Mouse (Mus musculus) retina, postnatal 7 days (tissue): ENCODE results near the gene Vps8.

Source experiments
- DNase-seq: peaks from one replicate; pipeline ENCODE4 v3.0.0-alpha.2; 2012; ENCODE audit warnings: low read depth, low spot score

The Vps8 gene

GRCm38 (mm10) chr16:21422645-21423545, at the start of gene Vps8:
Gene Vps8 (plus strand): TSS chr16:21423118.
- peak; percentile 93 for DNase-seq

DNA sequence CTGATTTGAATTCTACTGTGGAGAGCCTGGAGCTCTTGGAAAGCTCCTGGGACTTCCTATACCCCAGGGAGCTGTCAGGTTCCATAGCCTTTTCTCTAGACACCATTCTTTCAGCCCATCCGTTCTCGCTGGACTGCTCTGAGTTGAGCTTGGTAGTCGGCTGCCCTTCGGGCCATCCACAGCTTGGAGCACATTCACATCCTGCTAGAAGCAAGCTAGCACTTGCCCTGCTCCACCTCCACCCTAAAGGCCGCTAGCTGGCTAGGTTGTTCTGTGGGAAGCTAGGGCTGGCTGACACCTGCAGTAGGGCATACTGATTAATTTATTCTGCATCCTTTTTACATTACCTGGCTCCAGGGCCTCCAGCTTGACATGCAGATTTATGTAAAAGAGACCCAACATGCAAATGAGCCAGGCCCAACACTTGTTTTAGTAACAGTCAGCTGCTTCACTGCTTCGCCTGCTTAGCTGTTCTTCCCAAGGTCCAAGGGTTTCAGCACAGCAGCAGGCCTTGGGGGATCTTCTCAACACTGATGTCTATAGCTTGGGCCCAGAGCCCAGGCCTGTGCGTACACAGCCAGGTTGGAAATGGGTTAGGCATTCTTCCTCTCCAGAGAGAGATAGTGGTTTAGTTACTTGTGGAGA, 49.5 kb upstream of the Vps8 start:
- DNase-seq, result no peak

GRCm38 (mm10) chr16:21374067-21374466, 48.9 kb upstream of the Vps8 start:
- DNase-seq, result no peak

- no peak for DNase-seq
Measured at GRCm38 (mm10) chr16:21375147-21375546, 47.8 kb upstream of the Vps8 start.

DNA sequence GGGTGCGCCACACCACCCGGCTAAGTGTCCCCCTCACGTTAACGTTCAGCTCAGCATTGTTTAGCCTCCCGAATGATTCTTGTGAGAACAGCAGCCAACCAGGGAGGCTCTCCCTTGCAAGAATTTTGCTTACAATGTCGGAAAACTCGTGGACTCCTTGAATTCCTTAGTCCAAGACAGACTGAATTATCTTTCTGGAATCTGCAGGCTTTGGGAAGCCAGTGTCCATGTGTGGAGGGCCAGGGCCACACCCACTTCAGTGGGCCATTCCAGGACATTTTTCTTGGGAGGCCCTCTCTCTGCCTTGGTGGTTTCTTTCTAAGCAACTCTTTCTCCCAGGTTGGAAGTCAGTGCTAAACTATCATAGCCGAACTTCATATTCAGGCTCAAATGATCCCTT, 46.6 kb upstream of the Vps8 start:
- no peak for DNase-seq

DNA sequence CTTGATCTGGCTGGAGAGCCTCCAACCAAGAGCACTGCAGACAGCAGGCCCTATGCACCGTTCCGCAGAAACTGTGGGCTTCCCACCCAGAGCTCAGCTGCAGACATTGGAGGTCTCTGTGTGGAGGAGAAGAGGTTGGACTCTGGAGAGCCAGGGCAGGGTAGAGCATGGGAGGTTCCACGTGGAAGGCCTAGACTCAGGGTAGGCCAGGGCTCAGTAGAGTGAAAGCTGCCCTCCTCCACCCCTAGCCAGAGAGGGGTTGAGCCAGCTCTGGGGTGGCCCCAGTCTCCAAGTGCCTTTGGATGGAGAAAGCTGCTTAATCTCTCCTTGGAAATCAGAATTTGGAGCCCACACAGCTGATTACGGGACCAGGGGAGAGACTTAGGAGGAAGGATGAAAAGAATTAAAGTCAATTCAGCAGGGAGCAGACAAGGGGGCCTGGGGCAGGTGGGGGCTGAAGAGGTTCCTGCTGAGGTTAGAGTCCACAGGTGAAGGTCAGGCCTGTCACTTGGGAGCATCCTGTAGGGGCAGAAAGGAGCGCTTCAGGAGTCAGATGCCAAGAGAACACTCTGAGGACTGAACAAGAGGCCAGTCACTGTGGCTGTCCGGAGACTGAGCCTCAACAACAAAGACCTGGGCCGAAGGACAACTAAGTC, 45.8 kb upstream of the Vps8 start:
- no peak for DNase-seq

DNA sequence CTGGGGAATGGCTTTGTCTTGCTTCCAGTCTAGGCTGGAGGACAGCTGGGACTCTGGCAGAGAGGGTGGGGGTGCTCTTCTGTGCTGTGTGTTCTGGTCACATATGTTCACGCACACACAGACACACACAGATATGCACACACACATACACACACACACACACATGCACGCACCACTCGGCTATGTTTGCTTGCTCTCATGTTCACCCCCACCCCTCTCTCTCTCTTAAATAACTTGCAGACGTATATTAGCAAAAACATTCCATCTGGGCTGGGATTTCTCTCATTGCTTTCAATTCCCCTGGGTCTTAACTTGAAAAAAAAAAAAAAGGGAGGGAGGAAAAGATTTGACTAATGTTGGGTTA, 45.3 kb upstream of the Vps8 start:
- DNase-seq, result no peak

DNA sequence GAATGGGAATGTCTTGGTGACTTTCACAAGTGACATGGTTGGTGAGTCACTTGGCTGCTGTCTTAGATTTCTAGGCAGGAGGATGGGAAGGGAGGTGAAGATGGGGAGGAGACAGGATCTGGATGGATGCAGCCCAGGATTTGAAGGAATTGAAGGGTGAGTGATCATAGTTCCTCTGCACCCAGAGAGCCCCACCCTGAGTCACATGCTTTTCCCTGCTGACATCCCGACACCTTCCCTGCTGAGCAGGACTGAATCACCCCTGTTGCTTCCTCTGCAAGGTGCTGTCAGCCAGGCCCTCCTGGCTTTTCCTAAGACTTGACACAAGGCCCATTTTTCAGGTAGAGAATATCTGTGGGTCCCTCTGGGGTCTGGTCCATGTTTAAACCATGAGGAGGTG, 41.4 kb upstream of the Vps8 start:
- no peak for DNase-seq

- no peak for DNase-seq
Measured at GRCm38 (mm10) chr16:21382152-21382911, 40.6 kb upstream of the Vps8 start.

DNA sequence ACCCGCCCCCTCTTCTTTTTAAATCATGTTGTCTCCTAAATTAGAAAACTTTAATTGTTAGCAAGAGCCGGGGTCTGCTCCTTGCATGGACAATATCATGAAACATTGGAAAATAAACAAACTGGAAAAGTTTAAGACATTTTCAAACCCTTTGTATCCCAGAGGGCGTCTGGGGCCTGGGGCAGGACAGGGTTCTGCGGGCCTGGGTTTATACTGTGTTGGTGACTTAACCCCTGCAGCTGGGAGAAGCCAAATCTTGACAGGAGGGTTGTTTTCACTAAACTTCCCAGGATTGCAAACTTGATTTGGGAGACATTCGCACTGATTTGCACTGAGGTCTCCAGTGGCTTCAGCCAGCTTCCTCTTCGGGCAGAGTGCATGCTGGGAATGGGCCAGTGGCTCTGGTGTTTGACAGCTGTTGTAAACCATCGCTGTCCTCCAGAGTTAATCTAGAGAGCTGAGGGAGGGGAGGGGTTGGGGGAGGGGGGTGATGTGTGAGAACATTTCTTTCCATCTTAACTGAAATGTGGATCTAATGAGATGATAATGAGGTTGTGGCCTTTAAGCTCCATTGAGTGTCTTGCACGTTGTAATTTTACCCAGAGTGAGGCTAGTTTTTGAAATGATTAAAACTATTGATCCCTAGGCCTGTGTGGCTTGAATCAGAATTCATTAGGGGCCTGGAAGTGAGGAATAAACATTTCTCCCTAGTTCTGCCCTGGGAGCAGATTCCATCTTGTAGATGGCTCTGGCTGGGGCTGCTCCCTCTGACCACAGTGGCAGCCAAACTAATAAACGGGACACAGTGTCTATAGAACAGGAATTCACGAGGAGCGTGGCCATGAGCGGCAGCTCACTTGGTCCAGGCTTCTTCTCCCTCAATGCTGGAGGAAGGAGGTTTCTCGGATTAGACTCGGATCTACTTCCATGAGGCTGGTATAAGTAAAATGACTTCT, 36.7 kb upstream of the Vps8 start:
- no peak for DNase-seq

- DNase-seq, result no peak
Measured at GRCm38 (mm10) chr16:21389316-21389715, 33.6 kb upstream of the Vps8 start.

- DNase-seq, result no peak
Measured at GRCm38 (mm10) chr16:21390744-21391143, 32.2 kb upstream of the Vps8 start.

DNA sequence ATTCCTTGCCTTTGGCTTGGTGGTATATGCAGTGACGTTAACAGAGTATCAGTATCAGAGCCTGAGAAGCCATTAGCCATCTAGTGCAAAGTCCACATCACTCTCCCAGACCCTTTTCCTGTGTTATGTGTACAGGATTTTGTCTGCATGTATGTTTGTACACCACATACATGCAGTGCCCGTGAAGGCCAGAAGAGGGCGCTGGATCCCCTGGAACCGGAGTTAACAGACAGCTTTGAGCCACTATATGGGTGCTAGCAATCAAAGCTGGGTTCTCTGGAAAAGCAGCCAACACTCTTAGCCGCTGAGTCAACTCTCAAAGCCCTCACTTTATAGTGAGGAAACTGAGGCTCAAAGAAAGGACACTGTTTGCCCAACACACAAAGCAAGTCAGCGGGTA, 30.8 kb upstream of the Vps8 start:
- no peak for DNase-seq

DNA sequence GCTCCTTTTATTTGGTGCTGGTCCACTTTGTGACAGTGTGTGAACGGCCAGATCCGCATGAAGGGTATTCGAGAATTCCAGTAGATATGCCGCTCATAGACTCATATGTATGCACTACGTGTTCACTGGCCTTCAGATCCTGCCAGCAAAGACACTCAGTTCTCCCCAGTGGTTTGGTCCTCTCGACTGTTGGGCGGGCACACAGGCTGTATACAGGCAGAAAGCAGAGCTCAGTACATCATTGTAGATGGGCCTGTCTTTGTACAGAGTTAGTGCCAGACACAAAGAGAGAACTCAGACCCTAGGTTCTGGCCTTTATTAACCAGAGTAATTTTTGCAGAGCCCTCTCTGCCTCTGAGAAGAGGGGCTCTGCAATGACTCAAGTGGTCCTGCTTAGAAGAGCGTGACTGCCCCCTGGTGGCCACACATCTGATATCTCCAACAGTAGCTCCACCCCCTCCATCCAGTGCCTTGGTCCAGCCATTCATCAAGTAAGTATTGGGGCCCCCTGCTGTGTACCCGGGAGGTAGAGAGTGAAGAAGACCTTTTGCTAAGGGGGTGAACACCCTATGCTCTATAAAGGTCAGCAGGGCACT, 30.3 kb upstream of the Vps8 start:
- DNase-seq, result peak; percentile 86

GRCm38 (mm10) chr16:21395546-21395945, 27.4 kb upstream of the Vps8 start:
- DNase-seq, result no peak

DNA sequence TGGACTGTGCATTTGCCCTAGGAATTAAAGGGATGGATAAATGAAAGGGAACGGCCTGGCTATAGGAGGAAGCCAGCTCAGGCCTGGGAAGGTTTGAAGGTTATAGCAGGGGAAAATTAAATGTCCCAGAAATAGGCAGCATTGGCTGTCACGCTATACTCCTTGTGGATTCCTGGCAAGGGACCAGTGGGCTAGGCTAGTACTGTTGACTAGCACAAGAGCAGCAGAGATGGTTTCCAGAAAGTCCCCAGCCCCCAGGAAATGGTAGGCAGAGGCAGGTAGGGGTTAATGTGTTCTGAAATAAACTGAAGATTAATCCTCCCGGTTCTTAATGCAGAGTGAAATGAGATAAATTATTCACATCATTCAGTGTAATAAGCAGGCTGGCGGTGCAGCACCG, 25.2 kb upstream of the Vps8 start:
- no peak for DNase-seq

DNA sequence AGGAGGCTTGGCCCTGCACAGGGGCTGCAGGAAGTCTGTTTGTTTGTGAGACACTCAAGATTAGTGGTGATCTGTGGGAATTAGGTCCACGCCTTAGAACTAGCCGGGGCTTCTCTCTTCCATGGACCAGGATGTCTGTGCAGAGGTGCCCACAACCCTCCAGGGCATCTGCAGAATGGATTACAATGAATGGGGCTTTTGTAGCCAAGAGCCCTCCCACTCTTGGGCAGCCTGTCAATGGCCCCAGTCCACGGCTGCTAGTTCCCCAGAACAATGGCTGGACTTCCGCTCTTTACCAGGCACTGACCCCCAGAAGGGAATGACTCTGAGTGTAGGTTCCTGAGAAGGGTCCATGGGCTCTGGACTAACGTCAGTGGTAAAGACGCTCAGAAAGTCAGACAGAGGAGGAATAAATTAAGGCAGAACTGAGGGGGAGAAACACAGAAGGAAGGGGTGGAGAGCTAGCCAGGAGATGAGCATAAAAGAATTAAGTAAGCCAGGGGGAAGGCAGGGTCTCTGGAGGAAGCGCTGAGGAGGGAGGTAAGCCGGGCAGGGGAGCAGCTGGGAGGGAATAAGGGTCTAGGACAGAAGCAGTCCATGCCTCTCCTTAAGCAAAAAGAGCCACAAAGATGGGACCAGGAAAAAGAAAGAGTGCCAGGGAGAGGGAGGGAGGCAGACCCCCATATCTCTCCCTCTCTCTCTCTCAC, 24.4 kb upstream of the Vps8 start:
- no peak for DNase-seq

DNA sequence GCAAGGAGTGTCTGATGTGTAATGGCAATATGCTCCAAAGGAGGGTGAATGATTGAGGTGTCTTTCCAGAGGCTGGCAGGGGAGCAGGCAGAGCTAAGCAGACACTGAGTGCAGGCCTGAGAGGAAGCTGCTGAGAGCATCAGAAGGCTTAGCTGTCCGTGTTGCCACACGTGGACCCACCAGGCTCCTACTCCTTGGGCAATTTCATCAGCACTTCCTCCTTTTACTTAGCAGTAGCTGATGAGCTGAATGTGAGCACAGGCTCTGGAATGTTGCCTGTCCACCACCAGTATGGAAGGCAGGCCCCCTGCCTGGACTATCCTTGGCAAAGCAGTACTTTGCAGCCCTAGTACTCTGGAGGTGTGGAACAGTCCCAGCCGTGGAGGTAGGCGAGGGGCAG, 23.0 kb upstream of the Vps8 start:
- no peak for DNase-seq

- no peak for DNase-seq
Measured at GRCm38 (mm10) chr16:21402068-21402467, 20.9 kb upstream of the Vps8 start.

DNA sequence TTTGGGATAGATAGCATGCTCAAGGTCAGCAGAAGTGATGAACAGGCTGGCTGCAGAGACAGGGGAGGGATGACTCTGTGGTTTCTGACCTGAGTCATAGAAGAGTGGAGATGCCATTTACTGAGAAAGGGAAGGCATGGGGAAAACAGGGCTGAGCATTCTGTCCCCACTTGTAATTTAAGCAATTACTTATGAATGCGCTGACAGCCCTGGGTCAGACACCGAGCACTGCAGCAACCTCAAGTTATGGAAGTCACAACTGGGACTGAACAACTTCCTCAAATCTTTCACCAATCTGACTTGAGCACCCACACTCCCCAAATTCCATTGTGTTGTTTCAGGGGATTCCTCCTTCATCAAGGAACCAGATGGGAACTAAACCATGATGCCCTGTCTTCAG, 19.5 kb upstream of the Vps8 start:
- DNase-seq, result no peak
